Mouse (Mus musculus): ENCODE measurements around the gene Klhl35.
A peak's percentile ranks its signal among the peaks of the same experiment; 100 is the strongest.

Klhl35 gene

DNA sequence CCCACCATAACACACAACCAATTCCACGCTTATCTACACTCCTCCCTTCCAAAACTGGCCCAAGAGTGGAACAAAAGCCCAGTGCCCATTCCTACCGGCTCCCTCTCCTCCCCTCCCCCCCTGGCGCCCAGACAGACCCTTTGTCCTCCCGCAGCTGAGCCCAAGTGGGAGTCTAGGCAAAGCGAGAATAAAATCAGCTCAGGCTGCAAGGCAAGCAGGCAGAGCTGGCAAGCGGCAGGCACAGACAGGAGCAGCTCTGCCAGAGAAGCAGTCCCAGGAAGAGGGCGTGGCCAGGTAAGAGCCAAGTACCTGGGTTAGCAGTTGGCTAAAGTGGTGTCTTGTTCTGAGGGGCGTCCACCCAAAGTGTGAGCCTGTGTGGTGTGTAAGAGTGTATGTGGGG is at the start of gene Klhl35:
Klhl35 (plus strand) TSS at position 194 of the 400 bp plus-strand sequence.
- no peak for DNase-seq (ENCODE audit: low spot score)

DNA sequence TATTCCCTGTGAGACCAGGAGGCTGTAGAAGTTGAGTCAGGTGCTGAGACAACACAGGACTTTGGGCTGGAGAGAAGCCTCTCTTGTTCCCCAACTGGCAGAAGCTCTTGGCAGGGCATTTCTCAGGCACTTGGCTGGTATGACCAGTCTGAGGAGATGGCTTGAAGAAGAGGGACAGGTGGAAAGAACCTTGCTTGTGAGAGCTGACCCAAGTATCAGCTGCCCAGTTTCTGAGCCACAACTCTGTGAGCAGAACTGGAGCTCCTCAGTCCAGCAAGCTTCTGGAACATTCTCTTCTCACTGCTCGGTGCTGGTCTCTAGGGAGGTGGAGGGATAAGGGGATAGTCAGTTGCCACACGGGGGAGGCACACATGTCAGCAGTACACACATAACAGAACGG is 46.5 kb upstream of the Klhl35 start:
- no peak for DNase-seq (ENCODE audit: low spot score)

DNA sequence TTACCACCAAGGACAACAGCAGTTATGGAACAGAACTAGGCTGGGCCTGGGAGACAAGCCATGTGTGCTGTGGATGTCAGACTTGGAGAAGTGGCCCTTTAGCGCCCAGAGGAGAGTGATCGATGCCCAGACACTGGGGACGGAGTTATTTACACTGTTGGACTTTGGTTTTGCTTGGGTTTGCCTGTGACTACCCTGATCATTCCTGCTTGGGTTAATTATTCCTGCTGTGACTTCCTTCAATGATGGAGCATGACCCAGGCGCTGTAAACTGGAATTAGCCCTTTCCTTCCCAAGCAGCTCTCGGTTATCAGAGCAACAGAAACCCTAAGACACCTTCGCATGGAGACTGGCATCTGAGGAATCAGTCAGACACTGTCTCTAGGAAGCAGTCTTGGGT is 44.8 kb upstream of the Klhl35 start:
- no peak for DNase-seq (ENCODE audit: low spot score)

DNA sequence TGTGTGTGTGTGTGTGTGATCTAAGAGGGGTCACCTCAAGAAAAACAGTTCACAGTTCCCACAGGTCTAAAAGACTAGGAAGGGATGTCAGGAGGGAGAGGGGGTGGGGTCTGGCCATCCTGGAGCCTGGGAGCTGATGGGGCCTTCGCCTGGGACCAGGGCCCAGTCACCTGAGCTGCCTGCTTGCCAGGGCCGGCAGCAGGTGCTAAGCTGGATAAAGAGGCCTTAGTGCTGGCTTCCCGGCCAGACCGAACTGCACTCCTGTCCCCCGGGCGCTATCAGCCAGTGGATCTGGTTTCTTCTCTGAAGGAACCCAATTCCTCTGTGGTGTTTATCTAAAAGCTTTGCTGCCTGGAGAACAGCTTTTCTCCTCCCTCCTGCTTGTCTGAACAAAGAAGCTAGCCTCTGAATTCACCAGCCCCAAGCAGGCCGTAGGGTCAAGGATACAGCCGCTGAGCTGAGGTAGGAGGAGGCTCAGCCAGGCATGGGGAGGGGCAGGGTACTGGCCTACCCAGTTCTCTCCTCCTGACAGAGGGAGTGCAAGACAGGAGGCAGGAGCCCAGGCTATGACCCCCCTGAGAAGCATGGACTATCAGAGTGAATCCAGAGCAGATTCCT is 41.2 kb upstream of the Klhl35 start:
- no peak for DNase-seq (ENCODE audit: low spot score)

DNA sequence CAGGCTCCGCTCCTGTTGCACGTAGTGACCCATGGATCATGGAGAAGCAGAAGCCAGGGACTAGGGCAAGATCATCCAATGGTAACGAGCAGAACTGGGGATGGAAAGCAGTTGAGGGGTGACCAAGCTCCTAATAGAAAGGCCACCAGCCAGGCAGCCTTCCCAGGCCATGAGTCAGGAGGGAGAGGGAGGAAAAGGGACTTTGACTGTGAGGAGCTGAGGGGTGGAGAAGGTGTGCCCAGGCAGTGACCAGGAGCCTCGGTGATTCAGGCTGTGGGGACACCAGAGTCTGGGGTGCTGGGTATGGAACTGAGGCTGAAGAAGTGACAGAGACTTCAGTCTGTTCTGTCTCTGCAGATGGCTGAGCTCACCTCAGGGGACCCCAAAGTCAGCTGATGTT is 40.1 kb upstream of the Klhl35 start:
- DNase-seq (ENCODE audit: low spot score), result no peak

DNA sequence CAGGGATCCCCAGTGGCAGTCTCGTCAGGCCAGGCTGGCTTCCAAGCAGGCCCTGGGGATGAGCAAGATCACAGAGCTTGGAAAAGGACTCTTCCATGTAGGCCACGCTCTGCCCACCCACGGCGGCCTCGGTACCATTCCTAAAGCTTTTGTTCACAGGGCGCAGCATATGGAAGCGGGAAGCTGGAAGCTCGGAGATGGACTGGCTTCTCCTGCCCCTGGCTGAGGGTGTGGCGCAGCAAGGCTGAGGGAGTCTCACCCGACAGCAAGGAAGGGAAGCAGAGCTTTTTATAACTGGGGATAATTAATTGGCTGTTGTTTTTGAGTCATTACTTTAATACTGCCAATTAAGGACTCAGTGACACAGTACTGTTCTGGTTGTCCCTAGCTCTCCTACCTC is 38.8 kb upstream of the Klhl35 start:
- no peak for DNase-seq (ENCODE audit: low spot score)

GRCm38 (mm10) chr7:99427987-99428386 is 37.8 kb upstream of the Klhl35 start:
- no peak for DNase-seq (ENCODE audit: low spot score)

GRCm38 (mm10) chr7:99428836-99429235 is 37.0 kb upstream of the Klhl35 start:
- DNase-seq (ENCODE audit: low spot score), result no peak

GRCm38 (mm10) chr7:99429786-99430185 is 36.0 kb upstream of the Klhl35 start:
- DNase-seq (ENCODE audit: low spot score), result no peak

- DNase-seq (ENCODE audit: low spot score), result no peak
These were observed 35.6 kb upstream of the Klhl35 start for GRCm38 (mm10) chr7:99430246-99430645.

GRCm38 (mm10) chr7:99432248-99432647 is 33.6 kb upstream of the Klhl35 start:
- DNase-seq (ENCODE audit: low spot score), result no peak

DNA sequence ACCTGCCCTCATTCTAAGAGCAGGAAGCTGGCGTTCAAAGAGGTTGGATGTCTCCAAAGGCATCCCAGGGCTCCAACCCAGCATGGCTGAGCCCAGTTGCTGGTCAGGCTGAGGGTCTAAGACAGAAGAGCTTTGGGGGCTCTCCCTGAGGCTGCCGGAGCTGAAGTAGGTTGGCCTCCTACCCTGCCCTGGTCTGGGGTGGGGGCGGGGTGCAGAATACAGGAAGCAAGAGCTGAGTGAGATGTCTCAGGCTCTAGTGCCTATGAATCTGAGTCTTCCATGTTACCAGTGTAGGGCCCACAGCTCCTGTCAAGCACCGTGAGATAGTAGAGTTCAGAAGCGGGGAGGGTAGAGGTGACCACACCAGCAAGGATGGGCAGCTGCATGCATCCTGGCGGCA is 32.9 kb upstream of the Klhl35 start:
- DNase-seq (ENCODE audit: low spot score), result no peak

GRCm38 (mm10) chr7:99434672-99435250 is 31.0 kb upstream of the Klhl35 start:
- DNase-seq (ENCODE audit: low spot score), result no peak

DNA sequence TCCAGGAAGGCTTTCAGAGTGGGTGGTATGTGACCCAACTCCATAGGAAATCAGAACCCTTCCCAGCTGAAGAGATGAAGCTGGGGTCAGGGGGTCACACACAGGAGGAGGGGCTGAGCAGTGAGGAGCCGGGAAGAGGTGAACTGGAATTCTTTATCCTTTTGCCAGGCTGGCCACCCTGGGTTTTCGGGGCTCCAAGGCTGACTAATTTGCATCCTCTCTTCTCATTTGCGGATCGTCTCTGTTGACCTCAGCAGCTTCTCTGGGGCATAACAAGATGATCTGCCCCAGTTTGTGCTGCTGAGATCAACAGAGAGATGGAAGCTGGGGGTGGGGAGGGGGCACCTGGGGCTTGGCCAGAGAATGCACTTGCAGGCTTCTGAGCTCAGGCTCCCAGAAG is 29.3 kb upstream of the Klhl35 start:
- DNase-seq (ENCODE audit: low spot score), result no peak

- DNase-seq (ENCODE audit: low spot score), result no peak
These were observed 26.9 kb upstream of the Klhl35 start for GRCm38 (mm10) chr7:99438881-99439280.

- peak; percentile 79 for DNase-seq (ENCODE audit: low spot score)
These were observed 24.2 kb upstream of the Klhl35 start for GRCm38 (mm10) chr7:99441534-99442072.

- no peak for DNase-seq (ENCODE audit: low spot score)
These were observed 22.6 kb upstream of the Klhl35 start for GRCm38 (mm10) chr7:99443164-99443563.

- DNase-seq (ENCODE audit: low spot score), result no peak
These were observed 21.8 kb upstream of the Klhl35 start for GRCm38 (mm10) chr7:99444012-99444411.

- no peak for DNase-seq (ENCODE audit: low spot score)
These were observed 20.0 kb upstream of the Klhl35 start for GRCm38 (mm10) chr7:99445833-99446232.

GRCm38 (mm10) chr7:99447323-99447722 is 18.5 kb upstream of the Klhl35 start:
- DNase-seq (ENCODE audit: low spot score), result no peak

- DNase-seq (ENCODE audit: low spot score), result no peak
These were observed 17.2 kb upstream of the Klhl35 start for GRCm38 (mm10) chr7:99448619-99449018.

- no peak for DNase-seq (ENCODE audit: low spot score)
These were observed 16.7 kb upstream of the Klhl35 start for GRCm38 (mm10) chr7:99449063-99449462.

- no peak for DNase-seq (ENCODE audit: low spot score)
These were observed 16.1 kb upstream of the Klhl35 start for GRCm38 (mm10) chr7:99449751-99450150.

DNA sequence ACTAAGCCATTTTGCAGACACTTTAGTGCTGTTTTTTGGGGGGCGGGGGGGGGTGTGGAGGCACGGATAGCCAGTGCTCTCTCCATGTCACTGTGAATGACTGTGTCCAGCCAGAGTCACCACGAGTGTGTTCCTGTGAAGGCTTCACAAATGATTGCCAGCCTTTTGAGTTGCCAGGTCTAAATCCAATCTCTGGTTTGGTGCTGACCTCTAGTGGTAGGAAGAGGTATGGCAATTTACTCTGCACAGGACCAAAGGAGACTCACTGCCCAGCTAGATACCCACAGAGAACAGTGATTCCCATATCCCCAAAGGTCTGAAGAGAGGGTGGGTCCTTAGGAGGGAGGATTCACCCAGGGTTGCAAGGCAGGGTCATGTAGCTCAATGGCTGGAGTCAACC is 15.1 kb upstream of the Klhl35 start:
- DNase-seq (ENCODE audit: low spot score), result peak; percentile 80
